Mouse (Mus musculus) heart, embryonic 11.5 days (tissue): ENCODE measurements at regions not wholly inside any gene's neighbourhood (a gene's known extent, or its start where the extent isn't known, plus 50 kb on each side); places are given as distances from the start of the nearest gene placed in this dataset.

Experiments
- ATAC-seq: fragments of 200-750 bp; cut with Nextera tagmentation; replicated peaks from 2 replicates; pipeline ENCODE4 v1.8.0; 2017; ENCODE audit warnings: moderate library complexity; ENCODE audit not compliant: insufficient number of reproducible peaks, low FRiP score, low TSS enrichment
- H3K27ac ChIP-seq: fragments of 300-500 bp; sonication (generic); 2 replicates; pipeline ENCODE4 v1.5.1; 2014; ENCODE audit warnings: mild to moderate bottlenecking, low read depth, low read length
- H3K27me3 ChIP-seq: fragments of 300-500 bp; sonication (generic); 2 replicates; pipeline ENCODE4 v1.6.1; 2014; ENCODE audit warnings: mild to moderate bottlenecking, low read length, mixed read lengths; ENCODE audit not compliant: control insufficient read depth, insufficient read depth
- H3K36me3 ChIP-seq: fragments of 300-500 bp; sonication (generic); 2 replicates; pipeline ENCODE4 v1.6.1; 2014; ENCODE audit warnings: mild to moderate bottlenecking, low read length, moderate library complexity, mixed read lengths; ENCODE audit not compliant: control insufficient read depth, insufficient read depth
- H3K4me1 ChIP-seq: fragments of 300-500 bp; sonication (generic); 2 replicates; pipeline ENCODE4 v1.6.1; 2014; ENCODE audit warnings: low read length; ENCODE audit not compliant: control insufficient read depth, insufficient read depth
- H3K4me2 ChIP-seq: fragments of 300-500 bp; sonication (generic); 2 replicates; pipeline ENCODE4 v1.6.1; 2014; ENCODE audit warnings: mild to moderate bottlenecking, moderate library complexity
- H3K4me3 ChIP-seq: fragments of 300-500 bp; sonication (generic); 2 replicates; pipeline ENCODE4 v1.5.1; 2014; ENCODE audit warnings: low read depth, low read length
- H3K9ac ChIP-seq: fragments of 300-500 bp; sonication (generic); 2 replicates; pipeline ENCODE4 v1.6.1; 2014; ENCODE audit warnings: mild to moderate bottlenecking, low read depth, low read length, moderate library complexity
- H3K9me3 ChIP-seq: fragments of 300-500 bp; sonication (generic); replicated peaks from 2 replicates; pipeline ENCODE4 v1.6.1; 2016; ENCODE audit warnings: low read length; ENCODE audit not compliant: control insufficient read depth
- WGBS: fragments of 180-500 bp; shearing (Covaris S2); extraction: QIAGEN DNeasy Blood & Tissue Kit; methylation state at CpG from one replicate; pipeline ENCODE4 v1.1.7; 2014; ENCODE audit not compliant: insufficient replicate concordance; 5-methylcytosine and 5-hydroxymethylcytosine counted together

DNA sequence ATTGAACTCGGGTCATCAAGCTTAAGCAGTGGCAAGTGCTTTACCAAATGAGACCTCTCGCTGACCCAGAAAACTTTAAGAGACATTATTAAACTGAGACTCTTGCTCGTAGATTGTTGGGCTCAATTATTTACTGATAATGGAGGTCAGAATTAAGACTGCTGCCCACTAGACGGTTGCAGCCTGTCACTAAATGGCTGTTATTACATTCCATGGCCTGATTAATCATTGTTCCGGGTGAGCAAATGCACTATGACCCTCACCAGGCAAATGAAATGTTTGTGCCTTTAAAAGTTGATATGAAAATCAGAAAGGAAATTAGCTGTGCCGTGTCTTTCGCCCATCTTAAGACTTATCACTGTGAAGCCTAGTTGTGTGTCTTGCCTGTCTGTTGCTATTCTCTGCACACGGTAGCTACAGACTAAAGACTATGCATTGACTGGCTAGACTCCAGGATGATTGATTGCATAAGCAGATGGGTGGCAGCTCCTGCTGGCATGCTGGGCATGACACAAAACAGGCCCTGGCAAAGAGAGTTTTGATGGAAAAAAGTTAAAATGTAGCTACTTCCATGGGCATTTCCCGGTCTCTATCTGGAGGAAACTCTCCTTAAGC is 67.6 kb upstream of the Apob start:
- Histone ChIP-seq H3K4me3 (no peak overlapping the region), H3K9me3 (no peaks in the 10 kb centered on the region), H3K9ac (no peak overlapping the region), H3K36me3 (no peaks in the 10 kb centered on the region), H3K4me1 (no peaks in the 10 kb centered on the region), H3K27ac (no peak overlapping the region), H3K4me2 (no peak overlapping the region), H3K27me3 (no peaks in the 10 kb centered on the region)
- ATAC-seq = no peak
- WGBS = 63% methylated on average over 9 of the region's 9 CpGs

DNA sequence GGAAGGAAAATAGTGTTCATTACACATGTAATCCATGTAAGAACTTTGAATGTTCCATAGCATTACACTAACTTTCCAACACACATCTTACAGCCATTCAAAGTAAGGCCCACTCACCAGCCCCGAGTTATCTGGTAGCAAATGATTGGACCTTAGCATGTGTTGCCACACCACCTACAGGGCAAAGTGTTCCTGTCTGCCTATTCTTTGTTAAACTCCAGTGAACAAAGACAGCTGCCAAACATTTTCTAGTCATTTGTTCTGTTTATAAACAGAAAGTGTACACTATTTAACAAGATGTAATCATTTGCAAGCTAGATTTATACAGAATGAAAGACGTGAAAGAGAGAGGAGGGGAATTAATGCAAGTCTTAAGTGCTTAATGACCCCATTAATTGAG is 66.9 kb upstream of the Apob start:
- H3K36me3 ChIP-seq = no peaks in the 10 kb centered on the region
- 71% methylated on average over 2 of the region's 2 CpGs for WGBS
- no peaks in the 10 kb centered on the region for H3K27me3 ChIP-seq
- ATAC-seq = no peak
- no peak overlapping the region for H3K4me2 ChIP-seq
- no peak overlapping the region for H3K4me3 ChIP-seq
- no peak overlapping the region for H3K27ac ChIP-seq
- no peaks in the 10 kb centered on the region for H3K4me1 ChIP-seq
- no peaks in the 10 kb centered on the region for H3K9me3 ChIP-seq
- no peak overlapping the region for H3K9ac ChIP-seq

DNA sequence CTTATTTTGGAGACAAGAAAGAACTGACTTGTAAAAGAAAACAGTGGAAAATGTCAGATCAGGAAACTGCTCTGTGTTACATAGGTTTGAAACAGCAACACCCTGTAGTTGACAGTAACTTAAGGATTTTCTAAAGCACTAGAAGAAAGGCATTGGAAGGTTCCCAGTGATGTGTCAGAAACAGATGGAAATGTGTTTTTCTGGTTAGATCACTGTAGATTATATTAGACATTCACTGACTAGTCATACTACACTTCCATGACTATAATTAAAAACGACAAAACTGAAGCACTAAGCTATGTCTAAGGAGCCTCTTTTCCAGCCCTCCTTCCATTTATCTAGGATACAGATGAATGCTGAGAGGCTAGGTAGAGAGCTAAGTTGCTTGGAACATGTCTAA is 59.1 kb upstream of the Apob start:
- no peak overlapping the region for H3K9ac ChIP-seq
- no peaks in the 10 kb centered on the region for H3K4me1 ChIP-seq
- H3K4me2 ChIP-seq = no peak overlapping the region
- peak overlapping the region; percentile 47; the same call in 1 of the 2 replicates for H3K27ac ChIP-seq
- no peaks in the 10 kb centered on the region for H3K27me3 ChIP-seq
- H3K36me3 ChIP-seq = no peaks in the 10 kb centered on the region
- ATAC-seq = no peak
- WGBS = 72% methylated on average over 1 of the region's 1 CpGs
- no peaks in the 10 kb centered on the region for H3K9me3 ChIP-seq
- H3K4me3 ChIP-seq = no peak overlapping the region

DNA sequence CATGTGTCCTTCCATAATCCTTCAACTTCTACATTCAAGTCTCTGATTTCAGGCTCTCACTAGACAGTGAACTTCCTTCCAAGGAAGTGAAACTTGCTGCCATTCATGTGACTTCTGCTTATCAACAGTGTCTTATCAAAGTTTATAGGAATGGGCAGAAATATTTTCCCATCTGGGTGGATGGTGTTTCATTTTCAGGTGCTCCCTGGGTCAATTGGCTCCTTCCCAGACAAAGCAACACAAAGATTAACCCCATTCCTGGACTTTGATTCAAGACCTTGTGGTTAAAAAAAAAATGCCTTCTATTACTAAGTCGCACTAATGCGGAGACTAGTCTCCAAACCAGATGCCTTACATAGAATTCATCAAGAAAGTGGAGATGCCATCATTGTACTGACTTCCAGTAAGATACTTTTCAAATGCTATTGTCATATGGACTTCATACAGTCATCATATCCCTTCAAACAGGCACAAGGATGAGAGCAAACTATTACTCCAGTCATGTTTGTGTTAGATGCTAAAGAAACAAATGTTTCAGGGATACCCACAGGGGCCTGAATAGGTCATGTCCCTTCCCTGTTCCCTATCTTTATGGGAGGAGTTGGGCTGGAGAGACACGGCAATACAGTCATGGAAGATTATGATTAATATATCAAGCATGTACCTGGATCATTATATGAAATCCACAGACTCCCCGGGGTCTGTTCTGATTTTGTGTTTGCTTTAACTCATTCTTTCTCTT is 58.3 kb upstream of the Apob start:
- Histone ChIP-seq H3K9me3 (no peaks in the 10 kb centered on the region), H3K36me3 (no peaks in the 10 kb centered on the region), H3K4me2 (no peak overlapping the region), H3K27ac (no peak overlapping the region), H3K4me1 (no peaks in the 10 kb centered on the region), H3K9ac (no peak overlapping the region), H3K27me3 (no peaks in the 10 kb centered on the region), H3K4me3 (no peak overlapping the region)
- 74% methylated on average over 4 of the region's 4 CpGs for WGBS
- ATAC-seq = no peak

DNA sequence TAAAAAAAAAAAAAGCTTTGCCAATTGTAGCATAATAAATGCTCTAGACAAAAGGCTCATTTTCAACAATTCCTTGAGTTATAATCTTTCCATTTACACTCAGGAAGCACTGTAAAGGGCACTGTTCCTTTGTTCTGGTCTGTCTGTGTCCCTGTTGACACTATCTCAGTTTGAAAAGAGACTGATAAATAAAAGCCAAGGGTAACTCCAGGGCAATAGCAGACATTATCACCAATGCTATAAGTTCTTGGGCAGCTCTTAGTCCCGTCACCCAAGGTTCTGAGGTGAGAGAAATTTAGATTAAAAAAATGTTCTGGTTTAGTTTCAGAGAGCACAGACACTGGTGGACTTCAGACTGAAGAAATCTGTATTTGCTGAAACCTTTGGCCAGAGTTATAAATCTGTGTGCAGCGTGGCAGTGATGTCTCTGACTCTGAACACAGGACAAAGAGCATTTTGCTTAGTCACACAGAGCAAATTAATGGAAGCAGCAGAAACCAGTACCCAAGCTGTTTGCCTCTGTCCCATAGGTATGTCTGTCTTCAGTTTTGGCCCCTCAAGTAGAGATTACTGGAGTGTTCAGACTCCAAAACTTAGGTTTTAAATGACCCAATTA is 57.6 kb upstream of the Apob start:
- Histone ChIP-seq H3K4me1 (no peaks in the 10 kb centered on the region), H3K27me3 (no peaks in the 10 kb centered on the region), H3K36me3 (no peaks in the 10 kb centered on the region), H3K9me3 (no peaks in the 10 kb centered on the region), H3K27ac (no peak overlapping the region), H3K9ac (no peak overlapping the region), H3K4me3 (no peak overlapping the region), H3K4me2 (no peak overlapping the region)
- WGBS = 46% methylated on average over 2 of the region's 2 CpGs
- no peak for ATAC-seq

DNA sequence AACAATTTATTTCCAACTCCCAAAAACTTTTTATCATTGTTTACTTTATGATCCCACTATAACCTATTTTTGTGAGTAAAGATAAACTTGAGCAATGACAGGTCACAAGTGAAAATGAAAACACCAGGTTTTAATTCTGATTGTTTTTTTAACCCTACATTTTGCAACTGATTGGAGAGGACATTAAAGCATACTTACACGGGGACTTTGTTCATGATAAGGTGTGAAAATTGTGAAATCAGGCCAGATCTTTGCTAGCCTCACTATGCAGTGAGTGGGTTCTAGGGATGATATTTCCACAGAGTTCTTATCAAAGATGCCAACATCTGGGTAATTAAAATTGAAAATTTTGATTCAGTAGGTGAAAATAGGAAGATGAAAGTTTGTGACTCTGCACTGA is 56.6 kb upstream of the Apob start:
- no peak overlapping the region for H3K27ac ChIP-seq
- H3K4me3 ChIP-seq = no peak overlapping the region
- H3K9ac ChIP-seq = no peak overlapping the region
- ATAC-seq = no peak
- WGBS = 57% methylated on average over 1 of the region's 1 CpGs
- H3K27me3 ChIP-seq = no peaks in the 10 kb centered on the region
- H3K9me3 ChIP-seq = no peaks in the 10 kb centered on the region
- H3K4me2 ChIP-seq = no peak overlapping the region
- H3K36me3 ChIP-seq = no peaks in the 10 kb centered on the region
- no peaks in the 10 kb centered on the region for H3K4me1 ChIP-seq
